Mouse (Mus musculus) liver, embryonic 12.5 days (tissue): ENCODE measurements around the gene Sirt7. TPM values are rescaled to one million over a fixed set of nuclear protein-coding genes. Genes with fewer than 3 reads are reported as not detected.

Source experiments
- ATAC-seq: fragments of 200-750 bp; cut with Nextera tagmentation; 2 replicates; pipeline ENCODE4 v1.8.0; 2017; ENCODE audit warnings: moderate number of reproducible peaks, mild to moderate bottlenecking, moderate library complexity
- H3K27ac ChIP-seq: fragments of 300-500 bp; sonication (generic); 2 replicates; pipeline ENCODE4 v1.5.1; 2016; ENCODE audit warnings: mild to moderate bottlenecking
- H3K27me3 ChIP-seq: fragments of 300-500 bp; sonication (generic); replicated peaks from 2 replicates; pipeline ENCODE4 v1.6.1; 2016; ENCODE audit warnings: mild to moderate bottlenecking, moderate library complexity
- H3K36me3 ChIP-seq: fragments of 300-500 bp; sonication (generic); 2 replicates; pipeline ENCODE4 v1.6.1; 2016; ENCODE audit warnings: mild to moderate bottlenecking, moderate library complexity
- H3K4me1 ChIP-seq: fragments of 300-500 bp; sonication (generic); 2 replicates; pipeline ENCODE4 v1.6.1; 2016
- H3K4me2 ChIP-seq: fragments of 300-500 bp; sonication (generic); 2 replicates; pipeline ENCODE4 v1.6.1; 2016; ENCODE audit warnings: mild to moderate bottlenecking, moderate library complexity
- H3K4me3 ChIP-seq: fragments of 300-500 bp; sonication (generic); 2 replicates; pipeline ENCODE4 v1.5.1; 2016; ENCODE audit warnings: mild to moderate bottlenecking, moderate library complexity
- H3K9ac ChIP-seq: fragments of 300-500 bp; sonication (generic); 2 replicates; pipeline ENCODE4 v1.6.1; 2016; ENCODE audit warnings: mild to moderate bottlenecking, moderate library complexity
- H3K9me3 ChIP-seq: fragments of 300-500 bp; sonication (generic); replicated peaks from 2 replicates; pipeline ENCODE4 v1.6.1; 2016; ENCODE audit warnings: mild to moderate bottlenecking, moderate library complexity
- WGBS: fragments of 180-500 bp; shearing (Covaris S2); methylation state at CpG from one replicate; pipeline ENCODE4 v1.1.7; 2016; ENCODE audit not compliant: insufficient replicate concordance; 5-methylcytosine and 5-hydroxymethylcytosine counted together
- polyA plus RNA-seq: library from polyadenylated mRNA; unstranded; fragments of >200 nt; fragmentation: Nextera tagmentation; extraction: Ambion mirVana; gene quantifications from 2 replicates; pipeline ENCODE4 v1.2.1, GENCODE M21; 2016

Sirt7 gene
- polyA plus RNA-seq, 1 experiment from 2014 or later = 45.3 TPM

DNA sequence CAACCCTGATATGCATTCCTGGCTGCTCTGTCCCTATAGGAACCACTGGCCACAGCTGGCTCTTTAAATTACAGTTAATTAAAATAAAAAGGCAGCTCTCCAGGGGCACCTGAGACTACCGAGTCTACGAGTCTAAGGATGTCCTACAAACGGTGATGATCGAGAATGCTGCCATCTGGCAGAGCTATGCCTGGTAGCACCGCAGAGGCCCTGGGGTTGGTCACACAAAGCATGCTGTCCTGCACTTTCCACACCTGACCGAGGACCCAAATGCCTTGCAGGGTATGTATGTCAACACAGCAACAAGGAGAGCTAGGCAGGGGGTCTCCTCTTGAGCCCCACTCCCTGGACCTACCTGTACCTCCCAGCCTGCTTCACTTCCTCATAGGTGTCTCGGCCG is 11.1 kb downstream of the Sirt7 start:
- no peak overlapping the region for H3K4me2 ChIP-seq
- H3K36me3 ChIP-seq = peaks cover 76% of the 10 kb centered on the region
- H3K9ac ChIP-seq = no peak overlapping the region
- H3K9me3 ChIP-seq = no peaks in the 10 kb centered on the region
- H3K27ac ChIP-seq = no peak overlapping the region
- peaks cover 47% of the 10 kb centered on the region for H3K4me1 ChIP-seq
- H3K27me3 ChIP-seq = peaks cover 6% of the 10 kb centered on the region; the same call in 1 of the 2 replicates
- no peak for ATAC-seq
- no peak overlapping the region for H3K4me3 ChIP-seq
- WGBS = 84% methylated on average over 8 of the region's 8 CpGs

DNA sequence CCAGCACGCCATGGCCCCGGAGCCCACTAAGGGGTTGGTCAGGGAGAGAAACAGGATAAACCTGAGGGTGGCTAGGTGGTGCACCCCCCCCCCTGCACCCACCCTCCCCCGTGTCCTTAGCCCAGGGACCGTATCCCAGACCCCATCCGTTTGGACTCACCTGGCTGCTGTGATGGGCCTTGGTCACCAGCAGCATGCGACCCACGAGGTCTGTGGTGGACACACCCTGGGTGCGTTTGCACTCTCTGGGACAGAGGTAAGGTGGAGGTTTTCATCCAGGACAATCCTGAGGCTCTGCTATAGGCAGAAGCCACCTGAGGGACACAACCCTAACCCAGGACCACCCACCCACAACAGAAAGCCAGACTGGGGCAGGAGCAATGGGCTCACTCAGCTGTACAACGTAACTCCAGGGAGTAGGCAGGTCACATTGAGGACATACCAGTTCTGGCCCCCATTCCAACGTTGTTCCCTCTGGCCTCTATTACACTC is 11.5 kb downstream of the Sirt7 start:
- Histone ChIP-seq H3K4me3 (no peak overlapping the region), H3K27ac (no peak overlapping the region), H3K9me3 (no peaks in the 10 kb centered on the region), H3K4me1 (peaks cover 47% of the 10 kb centered on the region), H3K9ac (no peak overlapping the region), H3K4me2 (no peak overlapping the region), H3K27me3 (peaks cover 10% of the 10 kb centered on the region), H3K36me3 (peaks cover 71% of the 10 kb centered on the region)
- no peak for ATAC-seq
- WGBS = 87% methylated on average over 10 of the region's 10 CpGs

DNA sequence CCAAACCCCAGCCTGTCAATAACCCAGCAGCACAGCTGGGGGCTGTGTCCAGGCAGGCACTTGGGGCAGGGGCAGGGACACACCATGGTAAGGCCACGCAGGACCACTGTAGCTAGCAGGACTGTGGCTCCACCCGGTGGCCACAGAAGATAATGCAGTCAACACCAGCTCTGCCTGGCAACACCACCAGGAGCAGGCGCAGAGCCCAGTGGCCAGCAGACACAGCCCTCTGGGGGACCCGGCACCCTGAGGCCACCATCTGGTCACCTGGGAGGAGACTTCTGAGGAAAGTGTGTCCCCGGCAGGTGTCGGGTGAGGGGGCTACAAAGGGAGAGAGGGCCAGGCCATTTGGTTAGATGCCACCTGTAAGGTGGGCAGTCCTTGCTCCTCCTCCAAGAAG is 12.3 kb downstream of the Sirt7 start:
- no peak for ATAC-seq
- Histone ChIP-seq H3K4me1 (peaks cover 47% of the 10 kb centered on the region), H3K4me3 (no peak overlapping the region), H3K9me3 (no peaks in the 10 kb centered on the region), H3K4me2 (no peak overlapping the region), H3K27me3 (peaks cover 18% of the 10 kb centered on the region), H3K27ac (no peak overlapping the region), H3K36me3 (peaks cover 65% of the 10 kb centered on the region), H3K9ac (no peak overlapping the region)
- WGBS = 35% methylated on average over 6 of the region's 6 CpGs

DNA sequence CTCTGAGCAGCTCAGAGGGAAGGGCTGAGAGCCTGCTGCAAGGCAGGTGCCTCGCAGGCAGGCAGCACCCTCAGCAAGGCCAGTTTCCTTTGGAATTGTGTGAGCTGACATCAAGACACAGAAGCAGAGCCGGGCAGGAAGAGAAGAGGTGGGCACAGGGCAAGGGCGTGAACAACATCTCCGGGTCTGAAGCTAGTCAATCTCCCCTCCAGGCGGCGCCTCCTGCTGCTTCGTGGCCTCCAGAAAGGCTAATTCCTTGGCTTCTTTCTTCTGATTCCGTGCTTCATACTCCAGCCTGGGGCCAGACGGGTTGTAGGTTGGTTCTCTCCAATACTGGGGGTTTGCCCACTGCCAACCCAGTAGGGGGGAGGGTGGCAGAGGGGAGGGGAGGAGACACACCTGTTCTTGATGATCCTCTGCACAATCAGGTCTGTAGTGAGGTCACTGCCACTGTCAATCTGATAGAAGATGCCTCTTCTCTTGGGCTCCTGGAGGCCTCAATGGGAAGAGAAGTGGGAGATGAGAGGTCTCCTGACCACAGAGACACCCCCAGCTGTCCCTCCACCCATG is 14.5 kb downstream of the Sirt7 start:
- H3K4me2 ChIP-seq = no peak overlapping the region
- no peak overlapping the region for H3K4me3 ChIP-seq

DNA sequence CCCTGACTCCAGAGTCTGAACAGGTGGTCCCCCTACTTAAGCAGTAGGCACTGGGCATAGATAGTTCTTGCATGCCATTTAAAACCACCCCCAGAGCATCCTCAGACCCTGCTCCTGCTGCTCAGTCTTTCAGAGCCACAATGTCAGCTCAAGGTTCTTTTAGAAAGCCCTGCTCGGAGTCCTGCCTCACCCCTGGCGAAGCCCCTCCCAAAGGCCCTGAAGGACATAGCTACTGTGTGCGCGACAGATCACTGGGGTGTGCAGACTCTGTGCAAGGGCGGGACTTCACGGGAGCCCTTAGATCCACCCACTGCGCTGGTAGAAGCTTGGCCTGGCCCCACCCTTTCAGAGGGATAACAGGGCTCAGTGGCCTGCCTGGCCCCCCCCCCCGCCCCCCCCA is 15.8 kb downstream of the Sirt7 start:
- H3K4me3 ChIP-seq = no peak overlapping the region
- WGBS = 26% methylated on average over 8 of the region's 8 CpGs

More for the DNA sequence above, 14.5 kb downstream of the Sirt7 start:
- peaks cover 77% of the 10 kb centered on the region for H3K36me3 ChIP-seq
- H3K4me1 ChIP-seq = peaks cover 41% of the 10 kb centered on the region
- 76% methylated on average over 9 of the region's 9 CpGs for WGBS
- no peaks in the 10 kb centered on the region for H3K9me3 ChIP-seq
- ATAC-seq = no peak
- no peak overlapping the region for H3K9ac ChIP-seq
- H3K27me3 ChIP-seq = peaks cover 22% of the 10 kb centered on the region
- H3K27ac ChIP-seq = no peak overlapping the region

DNA sequence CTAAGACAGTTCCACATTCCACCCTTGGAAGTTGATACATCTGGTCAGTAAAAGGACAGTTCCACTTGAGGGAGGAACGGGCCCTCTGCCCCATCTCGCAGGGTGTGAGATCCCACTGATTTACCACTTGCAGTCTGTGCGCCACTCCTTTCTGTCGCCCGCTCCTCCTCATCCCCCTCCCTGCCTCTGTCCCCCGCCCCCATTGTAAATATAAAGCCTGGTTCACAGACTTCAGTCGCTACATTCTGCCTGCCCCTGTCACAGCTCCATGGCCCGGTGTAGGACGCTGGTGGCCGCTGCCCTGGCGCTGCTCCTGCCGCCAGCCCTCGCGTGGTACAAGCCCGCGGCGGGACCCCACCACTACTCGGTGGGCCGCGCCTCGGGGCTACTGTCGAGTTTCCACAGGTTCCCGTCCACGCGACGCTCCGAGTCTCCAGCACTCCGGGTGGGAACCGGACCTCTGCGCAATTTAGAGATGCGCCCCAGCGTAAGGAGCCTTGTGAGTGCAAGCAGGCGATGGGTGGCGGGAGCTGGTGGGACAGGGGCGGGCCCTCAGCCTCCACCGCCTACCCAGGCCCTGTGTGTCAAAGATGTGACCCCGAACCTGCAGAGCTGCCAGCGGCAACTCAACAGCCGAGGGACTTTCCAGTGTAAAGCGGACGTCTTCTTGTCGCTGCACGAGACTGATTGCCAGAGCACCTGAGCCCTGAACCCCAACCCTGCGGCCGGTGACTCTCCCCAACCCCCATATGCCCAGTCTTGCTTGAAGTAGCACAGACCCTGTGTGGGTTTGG is 16.6 kb downstream of the Sirt7 start, which contains the start of gene Npb:
Gene Npb (plus strand): TSS at position 237 of the 794 bp plus-strand sequence.
- H3K27ac ChIP-seq = peak within 1 kb of the TSS; percentile 29
- H3K9me3 ChIP-seq = no peaks in the 10 kb centered on the region
- WGBS = 23% methylated on average over 45 of the region's 45 CpGs
- ATAC-seq = no peak
- peaks cover 22% of the 10 kb centered on the region for H3K27me3 ChIP-seq
- H3K4me1 ChIP-seq = peaks cover 49% of the 10 kb centered on the region
- H3K9ac ChIP-seq = peak within 1 kb of the TSS; percentile 33; the same call in 1 of the 2 replicates
- peak within 1 kb of the TSS; percentile 38 for H3K4me3 ChIP-seq
- H3K36me3 ChIP-seq = peaks cover 79% of the 10 kb centered on the region
- H3K4me2 ChIP-seq = peak within 1 kb of the TSS; percentile 60

More for the DNA sequence above, 15.8 kb downstream of the Sirt7 start:
- peak; percentile 69 for ATAC-seq
- Histone ChIP-seq H3K27me3 (peaks cover 22% of the 10 kb centered on the region), H3K4me1 (peaks cover 41% of the 10 kb centered on the region), H3K27ac (peak overlapping the region; percentile 15), H3K9ac (peak overlapping the region; percentile 33; the same call in 1 of the 2 replicates), H3K36me3 (peaks cover 79% of the 10 kb centered on the region), H3K9me3 (no peaks in the 10 kb centered on the region), H3K4me2 (peak overlapping the region; percentile 60)

DNA sequence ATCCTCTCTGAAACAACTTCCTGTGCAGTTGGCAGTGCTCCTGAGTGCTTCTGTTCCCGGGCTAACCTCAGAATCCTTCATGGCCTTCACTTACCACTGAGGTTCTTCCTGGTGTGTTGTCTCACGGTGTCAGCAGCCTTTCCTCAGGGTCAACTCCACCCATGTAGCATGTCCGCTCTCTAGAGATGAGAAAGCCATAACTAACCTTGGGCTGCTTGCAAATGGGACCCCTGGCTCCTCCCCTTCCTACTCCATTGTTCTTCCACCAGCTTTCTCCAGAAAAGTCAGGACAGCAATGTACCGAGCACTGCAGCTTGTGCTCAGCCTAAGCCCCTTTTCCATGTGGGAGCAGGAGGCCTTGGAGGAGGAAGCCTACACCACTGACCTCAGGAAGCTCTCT is 18.3 kb downstream of the Sirt7 start:
- H3K27ac ChIP-seq = peak overlapping the region; percentile 20
- no peak overlapping the region for H3K4me3 ChIP-seq
- no peaks in the 10 kb centered on the region for H3K9me3 ChIP-seq
- ATAC-seq = no peak
- peaks cover 79% of the 10 kb centered on the region for H3K36me3 ChIP-seq
- H3K4me1 ChIP-seq = peaks cover 66% of the 10 kb centered on the region
- 70% methylated on average over 4 of the region's 4 CpGs for WGBS
- no peak overlapping the region for H3K4me2 ChIP-seq
- peaks cover 22% of the 10 kb centered on the region for H3K27me3 ChIP-seq
- H3K9ac ChIP-seq = no peak overlapping the region

DNA sequence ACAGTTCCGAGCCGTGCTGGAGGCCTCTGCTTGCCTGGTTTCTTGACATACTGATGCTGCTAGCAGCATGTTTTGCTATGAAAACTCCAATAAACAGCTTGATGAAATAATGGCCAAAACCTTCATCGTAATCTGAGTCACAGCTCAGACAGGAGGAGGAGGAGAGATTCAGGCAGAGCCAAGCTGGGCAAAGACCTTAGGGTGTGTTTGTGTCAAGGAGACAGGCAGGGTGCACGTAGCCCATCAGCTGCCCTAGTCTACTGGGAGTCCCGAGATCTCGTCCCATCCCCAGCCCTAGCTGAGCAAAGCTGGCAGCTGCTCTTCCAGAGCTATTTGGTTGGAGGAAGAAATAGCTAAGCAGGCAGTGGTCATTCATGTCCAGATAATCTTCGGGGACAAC is 19.4 kb downstream of the Sirt7 start:
- Histone ChIP-seq H3K4me3 (no peak overlapping the region), H3K9ac (no peak overlapping the region), H3K4me1 (peaks cover 70% of the 10 kb centered on the region), H3K36me3 (peaks cover 77% of the 10 kb centered on the region), H3K27ac (no peak overlapping the region), H3K4me2 (no peak overlapping the region), H3K9me3 (no peaks in the 10 kb centered on the region), H3K27me3 (peaks cover 22% of the 10 kb centered on the region)
- WGBS = 85% methylated on average over 7 of the region's 7 CpGs
- ATAC-seq = no peak

DNA sequence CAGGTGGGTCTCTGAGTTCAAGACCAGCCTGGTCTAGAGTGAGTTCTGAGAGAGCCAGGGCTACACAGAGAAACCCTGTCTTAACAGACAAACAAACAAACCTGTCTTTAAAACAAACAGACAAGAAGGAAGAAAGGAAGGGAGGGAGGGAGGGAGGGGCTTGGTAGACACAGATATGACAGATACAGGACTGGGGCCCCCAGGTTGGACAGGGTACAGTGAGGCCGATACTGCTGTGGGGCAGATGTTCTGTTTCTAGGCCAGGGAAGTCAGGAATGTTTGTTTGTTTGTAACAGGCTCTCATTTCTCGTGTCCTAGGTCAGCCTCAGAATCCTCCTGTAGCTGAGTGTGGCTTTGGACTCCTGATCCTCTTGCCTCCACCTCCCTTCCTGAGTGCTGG is 21.5 kb downstream of the Sirt7 start:
- Histone ChIP-seq H3K4me1 (peaks cover 75% of the 10 kb centered on the region), H3K4me3 (peak overlapping the region; percentile 22; the same call in 1 of the 2 replicates), H3K9ac (peak overlapping the region; percentile 50), H3K27ac (peak overlapping the region; percentile 78), H3K27me3 (peaks cover 12% of the 10 kb centered on the region), H3K36me3 (peaks cover 72% of the 10 kb centered on the region), H3K9me3 (no peaks in the 10 kb centered on the region), H3K4me2 (peak overlapping the region; percentile 57)
- WGBS = 15% methylated on average over 2 of the region's 2 CpGs
- ATAC-seq = peak; percentile 81

DNA sequence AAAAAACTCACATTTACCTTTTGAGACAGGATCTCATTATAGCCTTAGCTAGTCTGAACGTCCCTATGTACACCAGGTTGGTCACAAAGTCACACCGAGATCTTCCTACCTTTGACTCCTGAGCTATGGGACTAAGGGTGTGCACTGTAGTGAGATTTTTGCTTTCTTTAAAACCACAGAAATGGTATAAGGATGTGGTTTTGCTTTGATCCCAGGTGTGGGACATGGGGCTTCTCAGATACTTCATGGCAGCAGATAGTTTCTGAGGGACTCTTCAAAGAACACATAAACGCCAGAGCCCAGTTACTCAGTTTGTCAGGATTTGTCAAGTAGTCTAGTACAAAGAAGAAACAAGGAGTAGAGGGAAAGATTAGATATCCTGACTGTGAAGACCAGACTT is 24.3 kb downstream of the Sirt7 start:
- Histone ChIP-seq H3K4me3 (no peak overlapping the region), H3K9ac (no peak overlapping the region), H3K4me1 (peaks cover 74% of the 10 kb centered on the region), H3K27me3 (no peaks in the 10 kb centered on the region), H3K27ac (0 out of 2 replicates have a peak overlapping the region, but pooled peaks have one; percentile 22), H3K4me2 (no peak overlapping the region), H3K9me3 (no peaks in the 10 kb centered on the region), H3K36me3 (peaks cover 74% of the 10 kb centered on the region)
- WGBS = 76% methylated on average over 3 of the region's 3 CpGs
- no peak for ATAC-seq

DNA sequence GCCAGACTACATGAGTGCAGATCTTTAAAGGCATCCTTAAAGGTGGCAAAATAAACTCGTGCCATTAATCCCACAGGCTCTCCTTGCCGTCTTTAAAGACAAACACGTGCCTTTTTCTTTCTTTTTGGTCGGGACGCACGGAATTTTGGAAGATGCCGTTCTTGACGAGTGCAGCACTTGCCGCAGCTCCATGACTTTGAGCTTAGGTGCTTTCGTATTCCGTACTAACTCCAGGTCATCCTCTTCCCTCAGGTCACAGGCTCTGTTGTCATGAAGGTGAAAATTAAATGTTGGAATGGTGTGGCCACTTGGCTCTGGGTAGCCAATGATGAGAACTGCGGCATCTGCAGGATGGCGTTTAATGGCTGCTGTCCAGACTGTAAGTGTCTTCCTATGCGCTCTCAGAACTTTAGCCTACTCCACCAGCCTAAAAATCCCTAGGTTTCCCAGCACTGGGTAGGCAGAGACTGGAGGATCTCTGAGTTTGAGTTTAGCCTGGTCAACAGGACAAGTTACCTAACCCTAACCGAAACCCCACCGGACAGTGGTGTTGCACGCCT is 26.0 kb downstream of the Sirt7 start:
- no peaks in the 10 kb centered on the region for H3K27me3 ChIP-seq
- H3K36me3 ChIP-seq = peaks cover 73% of the 10 kb centered on the region
- ATAC-seq = no peak
- peaks cover 78% of the 10 kb centered on the region for H3K4me1 ChIP-seq
- 42% methylated on average over 17 of the region's 17 CpGs for WGBS
- peak overlapping the region; percentile 80 for H3K9ac ChIP-seq
- no peaks in the 10 kb centered on the region for H3K9me3 ChIP-seq
- H3K4me2 ChIP-seq = peak overlapping the region; percentile 93
- peak overlapping the region; percentile 96 for H3K27ac ChIP-seq
- H3K4me3 ChIP-seq = peak overlapping the region; percentile 95
